Mouse (Mus musculus) kidney, postnatal 0 days (tissue): Measurements from ENCODE around the gene Cyth1. TPM values are rescaled to one million over a fixed set of nuclear protein-coding genes. Genes with fewer than 3 reads are reported as not detected.

Experiments used
- ATAC-seq: fragments of 200-750 bp; cut with Nextera tagmentation; replicated peaks from 2 replicates; pipeline ENCODE4 v1.8.0; 2017; ENCODE audit warnings: low read depth, moderate number of reproducible peaks, moderate TSS enrichment, moderate library complexity; ENCODE audit not compliant: low FRiP score
- DNase-seq: peaks from one replicate; pipeline ENCODE4 v3.0.0-alpha.2; 2016; ENCODE audit warnings: low spot score
- H3K27ac ChIP-seq: fragments of 300-500 bp; sonication (generic); 2 replicates; pipeline ENCODE4 v1.5.1; 2014; ENCODE audit warnings: mild to moderate bottlenecking
- H3K27me3 ChIP-seq: fragments of 300-500 bp; sonication (generic); 2 replicates; pipeline ENCODE4 v1.6.1; 2014; ENCODE audit warnings: low read length, mixed read lengths; ENCODE audit not compliant: insufficient read depth
- H3K36me3 ChIP-seq: fragments of 300-500 bp; sonication (generic); 2 replicates; pipeline ENCODE4 v1.6.1; 2014; ENCODE audit warnings: low read length, mixed read lengths; ENCODE audit not compliant: insufficient read depth
- H3K4me1 ChIP-seq: fragments of 300-500 bp; sonication (generic); replicated peaks from 2 replicates; pipeline ENCODE4 v1.6.1; 2014; ENCODE audit warnings: antibody characterized with exemption, low read length, mixed read lengths; ENCODE audit not compliant: insufficient read depth
- H3K4me2 ChIP-seq: fragments of 300-500 bp; sonication (generic); 2 replicates; pipeline ENCODE4 v1.6.1; 2014; ENCODE audit warnings: mild to moderate bottlenecking, low read length, moderate library complexity, mixed read lengths
- H3K4me3 ChIP-seq: fragments of 300-500 bp; sonication (generic); replicated peaks from 2 replicates; pipeline ENCODE4 v1.5.1; 2014; ENCODE audit warnings: low read depth, low read length
- H3K9ac ChIP-seq: fragments of 300-500 bp; sonication (generic); 2 replicates; pipeline ENCODE4 v1.6.1; 2014; ENCODE audit warnings: low read depth, low read length
- H3K9me3 ChIP-seq: fragments of 300-500 bp; sonication (generic); replicated peaks from 2 replicates; pipeline ENCODE4 v1.6.1; 2016; ENCODE audit warnings: low read length, inconsistent platforms, mixed read lengths
- CTCF ChIP-seq: IDR thresholded peaks from 2 replicates; pipeline ENCODE4 v1.5.1; 2016; ENCODE audit warnings: antibody characterized with exemption, low read depth, mild to moderate bottlenecking, moderate library complexity
- WGBS: fragments of 180-500 bp; shearing (Covaris S2); extraction: QIAGEN DNeasy Blood & Tissue Kit; methylation state at CpG from one replicate; pipeline ENCODE4 v1.1.7; 2014; 5-methylcytosine and 5-hydroxymethylcytosine counted together
- polyA plus RNA-seq: library from polyadenylated mRNA; unstranded; fragments of >200 nt; fragmentation: Nextera tagmentation; extraction: Ambion mirVana; gene quantifications from 2 replicates; pipeline ENCODE4 v1.2.1, GENCODE M21; 2015

Cyth1 gene
- polyA plus RNA-seq, 1 experiment from 2014 or later: 17.3 TPM

DNA sequence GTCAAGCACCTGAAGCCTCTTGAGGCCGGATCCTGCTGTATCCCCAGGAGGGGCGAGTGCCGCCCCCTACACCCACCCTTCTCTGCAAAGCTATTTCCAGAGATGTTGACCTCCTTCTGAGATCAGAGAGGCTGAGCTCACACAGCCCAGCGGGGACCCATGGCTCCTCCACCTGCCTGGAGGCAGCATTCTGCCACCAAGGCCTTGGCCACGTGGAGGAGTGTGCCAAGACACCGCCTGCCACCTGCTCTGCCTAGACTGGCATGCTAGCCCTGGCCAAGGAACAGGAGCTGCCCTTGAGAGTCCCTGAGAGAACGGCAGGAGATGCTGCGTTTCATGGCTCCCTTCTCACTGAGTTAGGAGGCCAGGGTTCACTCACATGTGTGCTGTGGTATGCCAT is 83.8 kb downstream of the Cyth1 start:
- H3K9me3 ChIP-seq: no peaks in the 10 kb centered on the region
- WGBS: 77% methylated on average over 8 of the region's 8 CpGs
- H3K36me3 ChIP-seq: peaks cover 44% of the 10 kb centered on the region
- no peak for TF ChIP-seq CTCF
- H3K27me3 ChIP-seq: no peaks in the 10 kb centered on the region
- H3K4me3 ChIP-seq: no peak overlapping the region
- no peak for ATAC-seq
- H3K27ac ChIP-seq: no peak overlapping the region
- H3K4me2 ChIP-seq: no peak overlapping the region
- DNase-seq: no peak
- H3K4me1 ChIP-seq: peaks cover 7% of the 10 kb centered on the region; the same call in 1 of the 2 replicates
- no peak overlapping the region for H3K9ac ChIP-seq

DNA sequence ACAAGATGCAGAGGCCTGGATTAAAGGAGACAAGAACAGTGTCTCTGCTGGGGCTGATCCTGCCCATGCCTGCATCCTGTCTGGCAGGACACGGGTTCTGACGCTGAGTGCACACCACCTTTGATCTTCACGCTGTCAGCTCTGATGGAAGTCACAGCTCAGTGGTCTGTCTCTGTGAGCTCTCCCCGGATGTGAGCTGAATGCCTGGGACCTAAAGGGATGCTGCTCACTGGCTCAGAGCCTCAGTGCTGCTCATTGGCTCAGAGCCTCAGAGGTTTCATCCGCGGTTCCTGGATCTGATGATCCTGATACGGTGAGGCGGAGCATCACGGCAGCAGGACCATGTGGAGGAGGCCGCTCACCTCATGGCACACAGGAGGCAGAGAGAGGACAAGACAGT is 86.1 kb downstream of the Cyth1 start:
- 37% methylated on average over 10 of the region's 10 CpGs for WGBS
- DNase-seq: peak; percentile 77

DNA sequence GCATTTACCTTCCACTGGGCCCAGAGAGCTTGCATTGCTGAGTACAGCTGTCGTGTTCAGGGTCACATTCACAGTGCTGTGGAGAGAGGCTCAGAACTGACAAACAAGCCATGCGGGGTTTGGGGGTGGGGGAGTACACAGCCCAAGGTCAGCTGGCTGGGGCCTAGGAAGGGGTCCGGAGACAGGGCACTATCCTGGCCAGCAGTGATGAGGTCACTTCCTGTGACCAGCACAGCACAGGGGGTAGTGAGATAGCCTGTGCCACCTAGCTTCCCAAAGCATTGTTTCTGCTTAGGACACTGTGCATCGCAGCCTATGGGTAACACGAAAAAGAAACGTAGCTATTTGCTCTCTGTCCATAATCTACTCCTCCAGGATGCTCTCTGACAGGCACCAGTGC is 87.2 kb downstream of the Cyth1 start:
- H3K4me3 ChIP-seq: no peak overlapping the region
- H3K36me3 ChIP-seq: peaks cover 17% of the 10 kb centered on the region
- ATAC-seq (peak; percentile 34; the same call in 1 of the 2 replicates), DNase-seq (peak; percentile 22)
- no peak overlapping the region for H3K9ac ChIP-seq
- no peak overlapping the region for H3K4me2 ChIP-seq
- no peak for TF ChIP-seq CTCF
- 37% methylated on average over 6 of the region's 6 CpGs for WGBS
- H3K27me3 ChIP-seq: no peaks in the 10 kb centered on the region
- peaks cover 13% of the 10 kb centered on the region; the same call in 1 of the 2 replicates for H3K4me1 ChIP-seq
- H3K27ac ChIP-seq: no peak overlapping the region
- no peaks in the 10 kb centered on the region for H3K9me3 ChIP-seq

More for the DNA sequence above, 86.1 kb downstream of the Cyth1 start:
- H3K36me3 ChIP-seq: peaks cover 27% of the 10 kb centered on the region
- H3K9me3 ChIP-seq: no peaks in the 10 kb centered on the region
- H3K4me1 ChIP-seq: peaks cover 8% of the 10 kb centered on the region; the same call in 1 of the 2 replicates
- TF ChIP-seq CTCF: no peak
- H3K4me2 ChIP-seq: no peak overlapping the region
- no peak overlapping the region for H3K4me3 ChIP-seq
- no peak overlapping the region for H3K27ac ChIP-seq
- H3K9ac ChIP-seq: no peak overlapping the region
- no peaks in the 10 kb centered on the region for H3K27me3 ChIP-seq
- ATAC-seq: peak; percentile 70

- no peak overlapping the region for H3K4me2 ChIP-seq
- peaks cover 13% of the 10 kb centered on the region; the same call in 1 of the 2 replicates for H3K4me1 ChIP-seq
- H3K9me3 ChIP-seq: no peaks in the 10 kb centered on the region
- no peak overlapping the region for H3K27ac ChIP-seq
- no peak overlapping the region for H3K4me3 ChIP-seq
- H3K9ac ChIP-seq: no peak overlapping the region
- TF ChIP-seq CTCF: no peak
- no peak for DNase-seq
- ATAC-seq: no peak
- WGBS: 82% methylated on average over 2 of the region's 2 CpGs
- peaks cover 13% of the 10 kb centered on the region for H3K36me3 ChIP-seq
- H3K27me3 ChIP-seq: no peaks in the 10 kb centered on the region
Measured at GRCm38 (mm10) chr11:118160763-118161162, 87.6 kb downstream of the Cyth1 start.

DNA sequence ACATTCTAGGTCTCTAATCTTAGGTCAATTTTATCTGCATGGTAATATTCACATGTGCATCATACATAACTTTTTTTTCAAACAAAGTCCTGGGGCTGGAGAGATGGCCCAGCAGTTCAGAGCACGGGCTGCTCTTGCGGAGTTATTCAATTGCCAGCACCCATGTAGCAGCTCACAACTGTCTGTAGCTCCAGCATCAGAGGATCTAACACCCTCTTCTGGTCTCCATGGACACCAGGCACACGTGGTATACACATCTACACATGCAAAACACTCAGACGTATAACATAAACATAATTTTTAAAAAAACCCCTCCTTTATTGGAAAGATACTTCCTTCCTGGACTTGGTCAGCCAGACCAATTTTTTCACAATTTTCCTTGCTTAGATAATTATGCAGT is 89.6 kb downstream of the Cyth1 start:
- Histone ChIP-seq H3K36me3 (peaks cover 4% of the 10 kb centered on the region; the same call in 1 of the 2 replicates), H3K9ac (no peak overlapping the region), H3K4me2 (no peak overlapping the region), H3K27ac (no peak overlapping the region), H3K4me1 (0 out of 2 replicates have a peak, but pooled peaks cover 6% of the 10 kb centered on the region), H3K9me3 (no peaks in the 10 kb centered on the region), H3K4me3 (no peak overlapping the region), H3K27me3 (no peaks in the 10 kb centered on the region)
- no peak for TF ChIP-seq CTCF
- DNase-seq (no peak), ATAC-seq (no peak)
- 72% methylated on average over 4 of the region's 4 CpGs for WGBS

GRCm38 (mm10) chr11:118156480-118157060 is 91.8 kb downstream of the Cyth1 start:
- TF ChIP-seq CTCF: no peak
- ATAC-seq (no peak), DNase-seq (no peak)
- no peak overlapping the region for H3K9ac ChIP-seq
- peak overlapping the region; percentile 54; the same call in 1 of the 2 replicates for H3K27ac ChIP-seq
- H3K27me3 ChIP-seq: no peaks in the 10 kb centered on the region
- H3K9me3 ChIP-seq: no peaks in the 10 kb centered on the region
- no peak overlapping the region for H3K4me2 ChIP-seq
- no peak overlapping the region for H3K4me3 ChIP-seq
- WGBS: 33% methylated on average over 8 of the region's 8 CpGs
- 0 out of 2 replicates have a peak, but pooled peaks cover 6% of the 10 kb centered on the region for H3K4me1 ChIP-seq
- H3K36me3 ChIP-seq: no peaks in the 10 kb centered on the region
